Mouse (Mus musculus) liver, embryonic 14.5 days (tissue): ENCODE data around the gene Atp6v1d. TPM values are rescaled to one million over a fixed set of nuclear protein-coding genes. Genes with fewer than 3 reads are reported as not detected.

Experiments used
- ATAC-seq: fragments of 200-750 bp; cut with Nextera tagmentation; 2 replicates; pipeline ENCODE4 v1.8.0; 2017; ENCODE audit warnings: moderate number of reproducible peaks, mild to moderate bottlenecking, moderate library complexity; ENCODE audit not compliant: insufficient read depth
- DNase-seq, 3 experiments: peaks; one replicate each; pipeline ENCODE4 v3.0.0-alpha.2; 2012 to 2013; ENCODE audit warnings: low read depth in 3 of 3, low spot score in 3 of 3
- H3K27ac ChIP-seq: fragments of 300-500 bp; sonication (generic); 2 replicates; pipeline ENCODE4 v1.5.1; 2014; ENCODE audit warnings: moderate library complexity, mild to moderate bottlenecking, control low read depth, inconsistent platforms
- H3K27me3 ChIP-seq: fragments of 300-500 bp; sonication (generic); 2 replicates; pipeline ENCODE4 v1.6.1; 2014; ENCODE audit warnings: mild to moderate bottlenecking, low read length, moderate library complexity; ENCODE audit not compliant: control insufficient read depth, insufficient read depth
- H3K36me3 ChIP-seq: fragments of 300-500 bp; sonication (generic); replicated peaks from 2 replicates; pipeline ENCODE4 v1.6.1; 2014; ENCODE audit warnings: low read depth; ENCODE audit not compliant: control insufficient read depth, insufficient read depth
- H3K4me1 ChIP-seq, 2 experiments: fragments of 200-500 bp in 1 of 2; fragments of 300-500 bp in 1 of 2; sonication (generic) in 1 of 2; replicated peaks; 2 replicates each; pipeline ENCODE4 v1.6.1; 2012 to 2014; ENCODE audit warnings: antibody characterized with exemption in 1 of 2, inconsistent platforms in 1 of 2, low read length in 1 of 2; ENCODE audit not compliant: control insufficient read depth in 2 of 2, insufficient read depth in 2 of 2
- H3K4me2 ChIP-seq: fragments of 300-500 bp; sonication (generic); 2 replicates; pipeline ENCODE4 v1.6.1; 2014; ENCODE audit warnings: low read depth, mild to moderate bottlenecking, control low read depth, moderate library complexity
- H3K4me3 ChIP-seq, 2 experiments: fragments of 200-500 bp in 1 of 2; fragments of 300-500 bp in 1 of 2; sonication (generic) in 1 of 2; 2 replicates each; pipeline ENCODE4 v1.5.1; 2012 to 2014; ENCODE audit warnings: low read depth in 2 of 2, low read length in 2 of 2, mild to moderate bottlenecking in 2 of 2, control low read depth in 1 of 2, inconsistent platforms in 1 of 2, moderate library complexity in 1 of 2; ENCODE audit not compliant: insufficient read depth in 1 of 2
- H3K9ac ChIP-seq: fragments of 300-500 bp; sonication (generic); replicated peaks from 2 replicates; pipeline ENCODE4 v1.6.1; 2014; ENCODE audit warnings: mild to moderate bottlenecking, control low read depth, moderate library complexity
- H3K9me3 ChIP-seq: fragments of 300-500 bp; sonication (generic); 2 replicates; pipeline ENCODE4 v1.6.1; 2016; ENCODE audit warnings: low read length, mixed read lengths; ENCODE audit not compliant: control insufficient read depth
- CTCF ChIP-seq: IDR thresholded peaks from 2 replicates; pipeline ENCODE4 v1.5.1; 2016; ENCODE audit warnings: antibody characterized with exemption, low read depth, control low read depth
- EP300 ChIP-seq: IDR thresholded peaks from 2 replicates; pipeline ENCODE4 v1.6.1; 2016; ENCODE audit warnings: antibody characterized with exemption, low read depth
- WGBS: fragments of 180-500 bp; shearing (Covaris S2); extraction: QIAGEN DNeasy Blood & Tissue Kit; methylation state at CpG from one replicate; pipeline ENCODE4 v1.1.7; 2014; ENCODE audit not compliant: insufficient replicate concordance; 5-methylcytosine and 5-hydroxymethylcytosine counted together
- polyA plus RNA-seq, 2 experiments: library from polyadenylated mRNA; depleted of rRNA in 1 of 2; stranded (reverse) in 1 of 2; unstranded in 1 of 2; fragments of >200 nt; fragmentation: Nextera tagmentation in 1 of 2; extraction: Ambion mirVana in 1 of 2; gene quantifications; 2 replicates each; pipeline versions ENCODE4 v1.2.1 to v1.2.3; 2012 to 2014

The Atp6v1d gene
- polyA plus RNA-seq, 2 experiments, result 15.2 to 34.4 TPM

DNA sequence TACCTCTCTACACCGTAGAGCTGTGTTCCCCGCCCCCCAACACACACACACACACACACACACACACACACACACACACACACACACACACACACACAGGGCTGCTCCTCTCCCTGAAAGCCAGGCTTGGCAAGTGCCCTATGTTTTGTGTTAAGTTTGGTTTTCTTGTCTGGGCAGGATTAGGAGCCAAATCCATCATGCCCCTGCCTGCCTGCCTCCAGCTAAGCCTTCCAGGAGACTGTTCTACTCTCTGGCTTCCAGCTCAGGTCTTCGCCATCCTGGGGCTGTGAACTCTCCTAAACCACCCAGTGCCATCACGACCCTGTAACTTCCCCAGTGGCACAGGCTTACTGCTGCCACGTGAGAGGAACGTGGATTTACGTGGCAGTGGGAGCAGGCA is 43.1 kb upstream of the Atp6v1d start:
- ATAC-seq (no peak), DNase-seq (no peak)
- Histone ChIP-seq H3K27me3 (no peaks in the 10 kb centered on the region), H3K36me3 (peaks cover 26% of the 10 kb centered on the region), H3K4me3 (peak overlapping the region; percentile 75 to 88), H3K9me3 (no peaks in the 10 kb centered on the region; the same call in 1 of the 2 replicates), H3K9ac (peak overlapping the region; percentile 70), H3K27ac (peak overlapping the region; percentile 55), H3K4me1 (peaks cover 25 to 27% of the 10 kb centered on the region in 2 experiments), H3K4me2 (peak overlapping the region; percentile 68)
- TF ChIP-seq CTCF (no peak), EP300 (no peak)
- 80% methylated on average over 7 of the region's 7 CpGs for WGBS

DNA sequence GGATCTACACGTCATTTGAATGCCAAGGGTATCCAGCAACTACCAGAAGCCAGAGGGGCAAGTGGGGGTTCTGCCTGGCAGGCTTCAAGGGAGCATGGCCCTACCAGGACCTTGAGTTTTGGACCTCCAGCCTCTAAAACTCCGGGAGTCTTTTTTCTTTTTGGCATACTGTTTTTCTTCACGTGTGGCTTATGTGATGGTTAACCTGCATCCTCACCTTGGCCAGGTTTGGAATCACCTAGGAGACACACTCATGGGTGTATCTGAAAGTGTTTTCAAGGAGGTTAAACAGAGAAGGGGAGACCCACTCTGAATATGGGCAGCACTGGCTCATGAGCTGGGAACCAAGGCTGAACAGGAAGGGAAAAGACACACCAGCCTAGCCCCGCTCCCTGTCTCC is 41.9 kb upstream of the Atp6v1d start:
- no peak overlapping the region for H3K9ac ChIP-seq
- no peak overlapping the region for H3K4me3 ChIP-seq
- no peaks in the 10 kb centered on the region for H3K9me3 ChIP-seq
- H3K4me1 ChIP-seq, result peaks cover 19 to 21% of the 10 kb centered on the region in 2 experiments
- H3K36me3 ChIP-seq, result peaks cover 34% of the 10 kb centered on the region
- 83% methylated on average over 4 of the region's 4 CpGs for WGBS
- H3K4me2 ChIP-seq, result peak overlapping the region; percentile 68; the same call in 1 of the 2 replicates
- TF ChIP-seq EP300 (no peak), CTCF (no peak)
- no peak for DNase-seq
- H3K27me3 ChIP-seq, result no peaks in the 10 kb centered on the region
- ATAC-seq, result no peak
- H3K27ac ChIP-seq, result no peak overlapping the region

DNA sequence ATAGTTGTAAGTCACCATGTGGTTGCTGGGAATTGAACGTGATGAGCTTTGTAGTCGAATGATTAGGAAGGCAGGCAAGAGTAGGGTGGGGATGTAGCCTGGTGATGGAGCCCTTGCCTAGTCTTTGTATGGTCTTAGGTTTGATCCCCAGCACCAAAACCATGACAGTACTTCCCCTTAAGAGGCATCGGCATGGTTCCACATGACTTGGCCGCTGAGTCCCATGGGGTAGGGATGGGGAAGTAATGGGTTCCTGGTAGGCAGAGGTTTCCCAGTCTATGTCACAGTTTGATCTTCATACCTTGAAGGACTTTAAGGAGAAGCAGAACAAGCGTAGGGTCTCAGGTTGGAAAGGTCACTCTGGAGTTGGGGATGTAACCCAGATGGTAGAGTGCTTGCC is 40.0 kb upstream of the Atp6v1d start:
- no peak overlapping the region for H3K27ac ChIP-seq
- no peak for TF ChIP-seq CTCF
- TF ChIP-seq EP300, result no peak
- no peak overlapping the region for H3K4me2 ChIP-seq
- H3K4me1 ChIP-seq, result peaks cover 6 to 7% of the 10 kb centered on the region in 2 experiments; a peak in 3 of 4 replicates
- H3K36me3 ChIP-seq, result peaks cover 47% of the 10 kb centered on the region
- ATAC-seq (no peak), DNase-seq (no peak)
- WGBS, result 72% methylated on average over 5 of the region's 5 CpGs
- no peaks in the 10 kb centered on the region for H3K9me3 ChIP-seq
- no peak overlapping the region for H3K9ac ChIP-seq
- no peak overlapping the region for H3K4me3 ChIP-seq
- H3K27me3 ChIP-seq, result no peaks in the 10 kb centered on the region

GRCm38 (mm10) chr12:78897861-78898260 is 36.4 kb upstream of the Atp6v1d start:
- ATAC-seq (no peak), DNase-seq (no peak)
- Histone ChIP-seq H3K9ac (no peak overlapping the region), H3K36me3 (peaks cover 73% of the 10 kb centered on the region), H3K9me3 (no peaks in the 10 kb centered on the region), H3K27ac (no peak overlapping the region), H3K4me3 (no peak overlapping the region), H3K27me3 (no peaks in the 10 kb centered on the region), H3K4me2 (no peak overlapping the region), H3K4me1 (peaks cover 0 to 2% of the 10 kb centered on the region in 2 experiments; a peak in 1 of 4 replicates)
- WGBS, result 78% methylated on average over 1 of the region's 1 CpGs
- no peak for TF ChIP-seq EP300
- TF ChIP-seq CTCF, result no peak

DNA sequence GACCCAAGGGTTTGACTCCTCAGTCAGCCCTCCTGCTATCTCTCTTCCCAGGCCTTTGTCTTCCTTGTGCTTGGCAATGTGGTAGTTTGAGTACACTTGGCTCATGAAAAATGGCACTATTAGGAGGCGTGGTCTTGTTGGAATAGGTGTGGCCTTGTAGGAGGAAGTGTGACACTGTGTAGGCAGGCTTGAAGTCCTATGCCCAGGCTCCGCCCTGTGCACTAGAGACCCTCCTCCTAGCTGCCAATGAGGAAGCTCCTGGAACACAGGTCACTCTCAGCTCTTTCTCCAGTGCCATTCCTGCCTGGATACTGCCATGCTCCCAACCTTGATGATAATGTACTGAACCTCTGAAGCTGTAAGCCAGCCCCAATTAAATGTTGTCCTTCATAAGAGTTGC is 29.7 kb upstream of the Atp6v1d start:
- ATAC-seq (no peak), DNase-seq (no peak)
- TF ChIP-seq CTCF, result no peak
- TF ChIP-seq EP300, result no peak
- WGBS, result 63% methylated on average over 2 of the region's 2 CpGs
- Histone ChIP-seq H3K9me3 (no peaks in the 10 kb centered on the region), H3K27me3 (no peaks in the 10 kb centered on the region), H3K4me2 (no peak overlapping the region), H3K9ac (no peak overlapping the region), H3K4me1 (peaks cover 0 to under 1% of the 10 kb centered on the region in 2 experiments; a peak in 2 of 4 replicates), H3K4me3 (no peak overlapping the region), H3K27ac (no peak overlapping the region), H3K36me3 (peaks cover 97% of the 10 kb centered on the region)
